Mouse (Mus musculus) olfactory bulb, adult 2 months (tissue): ENCODE measurements around the gene Dchs1.

Experiments used
- CTCF ChIP-seq: fragments of 200-500 bp; IDR thresholded peaks from 2 replicates; pipeline ENCODE4 v1.5.1; 2012; ENCODE audit warnings: low read depth, mild to moderate bottlenecking, low read length, moderate library complexity; ENCODE audit not compliant: insufficient read depth
- POLR2A ChIP-seq: fragments of 200-500 bp; IDR thresholded peaks from 2 replicates; pipeline ENCODE4 v1.6.1; 2012; ENCODE audit warnings: mild to moderate bottlenecking, low read depth, low read length, moderate library complexity; ENCODE audit not compliant: insufficient read depth

DNA sequence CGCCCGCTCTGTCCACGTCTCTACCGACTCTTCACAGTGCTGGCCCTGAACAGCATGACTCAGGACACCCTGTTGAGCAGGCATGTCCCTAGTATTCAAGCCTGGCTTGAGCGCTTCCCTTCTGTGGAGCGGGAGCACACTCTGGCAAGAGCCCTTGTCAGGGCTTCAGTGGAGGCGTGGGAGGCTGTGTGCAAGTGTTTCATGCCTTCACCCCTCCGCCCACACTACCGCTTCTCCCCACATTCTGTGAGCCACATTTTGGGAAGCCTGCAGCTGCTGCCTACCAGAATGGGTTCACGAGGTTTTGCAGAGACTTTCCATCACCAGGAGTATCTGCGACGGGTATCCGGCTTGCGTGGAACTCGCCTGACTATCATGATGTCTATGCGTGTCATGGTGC, 84.3 kb downstream of the Dchs1 start:
- TF ChIP-seq CTCF (no peak), POLR2A (no peak)
